Mouse (Mus musculus) c-Kit-positive CD71-positive TER-119-positive erythroid progenitor cells, embryonic 14.5 days (primary cell): ENCODE results near the gene AC141477.1.

Experiments
- DNase-seq: peaks from one replicate; pipeline ENCODE4 v3.0.0-alpha.2; 2013; ENCODE audit warnings: low spot score

Gene AC141477.1

DNA sequence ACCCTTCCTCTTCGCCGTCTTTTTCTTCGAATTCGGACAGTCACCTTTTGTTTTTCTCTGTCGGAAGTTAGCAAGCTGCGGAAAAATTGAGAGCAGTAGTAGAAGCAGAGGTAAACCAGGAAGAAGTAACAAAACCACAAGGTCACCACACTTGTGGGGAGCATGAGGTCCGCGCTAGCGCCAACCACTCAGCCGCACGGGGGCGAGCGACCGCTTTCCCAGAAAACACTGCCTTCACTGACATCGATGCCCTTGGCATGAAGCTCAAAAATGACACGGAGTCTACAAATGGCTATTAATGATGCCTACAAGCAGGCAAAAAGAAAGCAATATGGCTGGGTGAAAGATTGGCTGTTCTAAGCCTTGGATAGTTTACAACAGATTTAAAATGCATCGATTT, at the start of gene AC141477.1:
TSS of gene AC141477.1 (minus strand) at position 164 of the 400 bp plus-strand sequence.
- no peak for DNase-seq

DNA sequence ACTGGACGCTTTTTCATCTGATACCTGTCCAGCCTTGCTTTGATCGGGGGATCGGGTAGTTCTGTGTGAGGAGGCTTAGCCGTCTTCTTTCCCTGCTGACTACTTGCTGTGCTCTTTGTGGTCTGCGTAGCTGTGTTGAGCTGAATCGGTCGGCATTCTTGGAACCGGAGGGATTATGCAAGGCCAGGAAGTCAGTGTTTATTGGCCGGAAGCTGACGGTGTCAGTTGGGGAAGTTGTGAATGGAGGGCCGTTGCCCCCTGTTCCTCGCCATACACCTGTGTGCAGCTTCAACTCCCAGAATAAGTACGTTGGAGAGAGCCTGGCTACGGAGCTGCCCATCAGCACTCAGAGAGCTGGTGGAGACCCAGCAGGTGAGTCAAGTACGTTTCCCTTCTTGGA, 49.0 kb upstream of the AC141477.1 start:
- no peak for DNase-seq

DNA sequence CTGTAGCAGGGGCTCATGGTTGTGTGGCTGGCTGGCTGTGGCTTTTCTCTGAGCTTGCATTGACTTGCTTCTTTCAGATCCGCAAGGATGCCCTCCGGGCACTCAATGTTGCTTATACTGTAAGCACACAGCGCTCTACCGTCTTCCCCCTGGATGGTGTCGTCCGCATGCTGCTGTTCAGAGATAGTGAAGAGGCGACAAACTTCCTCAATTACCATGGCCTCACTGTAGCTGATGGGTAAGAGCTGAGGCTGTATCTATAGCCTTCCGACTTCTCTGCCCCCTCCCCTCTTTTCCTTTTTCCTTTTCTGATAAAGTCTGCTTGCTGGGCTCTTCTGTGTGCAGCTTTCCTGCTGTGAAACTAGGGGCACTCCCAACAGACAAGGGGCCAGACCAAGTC, 48.0 kb upstream of the AC141477.1 start:
- no peak for DNase-seq

- DNase-seq = no peak
These were observed 46.1 kb upstream of the AC141477.1 start for GRCm38 (mm10) chr10:76486302-76486701.

DNA sequence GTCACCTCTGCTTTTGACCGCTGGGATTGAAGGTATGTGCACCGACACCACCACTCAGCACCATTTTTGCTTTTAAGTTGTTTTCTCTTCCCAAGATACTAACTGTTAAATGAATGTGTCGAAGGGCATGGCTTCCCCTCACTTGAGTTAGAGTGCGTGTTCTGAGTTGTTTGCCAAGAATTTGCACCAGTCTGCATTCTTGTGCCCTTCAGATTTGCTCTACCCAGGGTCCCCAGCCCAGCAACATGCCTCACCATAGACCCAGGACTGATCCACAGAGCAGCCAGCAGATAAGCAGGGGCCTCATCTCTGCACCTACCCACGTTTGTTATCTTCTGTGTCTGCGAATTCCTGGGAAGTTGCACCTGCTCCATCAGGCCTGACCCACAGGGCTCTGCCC, 41.2 kb upstream of the AC141477.1 start:
- DNase-seq = no peak

GRCm38 (mm10) chr10:76480851-76481250, 40.6 kb upstream of the AC141477.1 start:
- no peak for DNase-seq

GRCm38 (mm10) chr10:76473759-76474158, 33.5 kb upstream of the AC141477.1 start:
- DNase-seq = no peak

GRCm38 (mm10) chr10:76468203-76469162, 28.2 kb upstream of the AC141477.1 start, which contains the start of the genes Mcm3ap and Ybey:
Gene Mcm3ap (plus strand): TSS chr10:76468927.
Gene Ybey (minus strand): TSS chr10:76469114.
- DNase-seq = peak; percentile 85

DNA sequence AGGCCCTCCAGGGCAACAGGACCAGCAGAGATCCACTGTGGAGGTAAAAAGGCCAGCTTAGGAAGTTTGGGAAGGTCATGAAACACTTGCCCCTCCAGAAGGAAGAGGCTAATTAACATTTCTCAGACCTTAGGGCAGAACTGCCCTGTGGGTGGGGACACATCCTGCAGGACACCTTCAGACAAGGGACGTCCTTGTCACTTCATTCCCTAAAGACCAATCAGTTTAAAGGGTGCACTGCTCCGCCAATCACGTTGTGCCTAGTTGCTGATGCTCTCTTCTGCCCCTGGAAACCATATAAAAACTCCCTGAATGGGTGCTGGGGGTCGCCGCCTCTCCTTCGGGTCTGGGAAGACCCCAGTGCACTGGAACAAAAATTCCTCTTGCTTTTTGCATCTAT, 22.5 kb upstream of the AC141477.1 start:
- DNase-seq = no peak

- no peak for DNase-seq
These were observed 22.1 kb upstream of the AC141477.1 start for GRCm38 (mm10) chr10:76462312-76462711.

GRCm38 (mm10) chr10:76461255-76461654, 21.0 kb upstream of the AC141477.1 start:
- no peak for DNase-seq

DNA sequence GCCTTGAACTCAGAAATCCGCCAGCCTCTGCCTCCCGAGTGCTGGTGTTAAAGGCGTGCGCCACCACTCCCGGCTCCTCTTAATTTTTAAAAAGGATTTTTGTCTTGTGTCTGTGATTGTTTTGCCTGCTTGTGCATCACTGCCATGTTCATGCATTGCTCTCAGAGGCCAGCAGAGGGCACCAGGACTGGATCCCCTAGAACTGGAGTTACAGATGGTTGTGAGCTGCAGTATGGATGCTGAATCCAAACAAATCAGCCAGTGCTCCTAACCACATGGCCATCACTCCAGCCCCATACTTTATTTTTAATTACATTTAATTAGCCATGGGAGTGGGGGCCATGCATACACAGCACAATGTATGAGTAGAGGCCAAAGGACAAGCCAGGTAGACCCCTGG, 15.0 kb upstream of the AC141477.1 start:
- DNase-seq = no peak

GRCm38 (mm10) chr10:76448851-76449250, 8.6 kb upstream of the AC141477.1 start, which contains the start of gene 2610028H24Rik:
Gene 2610028H24Rik (plus strand): TSS chr10:76449081.
- no peak for DNase-seq

GRCm38 (mm10) chr10:76447406-76448229, 7.4 kb upstream of the AC141477.1 start:
- DNase-seq = no peak

- no peak for DNase-seq
These were observed 5.9 kb upstream of the AC141477.1 start for GRCm38 (mm10) chr10:76445996-76446681.

DNA sequence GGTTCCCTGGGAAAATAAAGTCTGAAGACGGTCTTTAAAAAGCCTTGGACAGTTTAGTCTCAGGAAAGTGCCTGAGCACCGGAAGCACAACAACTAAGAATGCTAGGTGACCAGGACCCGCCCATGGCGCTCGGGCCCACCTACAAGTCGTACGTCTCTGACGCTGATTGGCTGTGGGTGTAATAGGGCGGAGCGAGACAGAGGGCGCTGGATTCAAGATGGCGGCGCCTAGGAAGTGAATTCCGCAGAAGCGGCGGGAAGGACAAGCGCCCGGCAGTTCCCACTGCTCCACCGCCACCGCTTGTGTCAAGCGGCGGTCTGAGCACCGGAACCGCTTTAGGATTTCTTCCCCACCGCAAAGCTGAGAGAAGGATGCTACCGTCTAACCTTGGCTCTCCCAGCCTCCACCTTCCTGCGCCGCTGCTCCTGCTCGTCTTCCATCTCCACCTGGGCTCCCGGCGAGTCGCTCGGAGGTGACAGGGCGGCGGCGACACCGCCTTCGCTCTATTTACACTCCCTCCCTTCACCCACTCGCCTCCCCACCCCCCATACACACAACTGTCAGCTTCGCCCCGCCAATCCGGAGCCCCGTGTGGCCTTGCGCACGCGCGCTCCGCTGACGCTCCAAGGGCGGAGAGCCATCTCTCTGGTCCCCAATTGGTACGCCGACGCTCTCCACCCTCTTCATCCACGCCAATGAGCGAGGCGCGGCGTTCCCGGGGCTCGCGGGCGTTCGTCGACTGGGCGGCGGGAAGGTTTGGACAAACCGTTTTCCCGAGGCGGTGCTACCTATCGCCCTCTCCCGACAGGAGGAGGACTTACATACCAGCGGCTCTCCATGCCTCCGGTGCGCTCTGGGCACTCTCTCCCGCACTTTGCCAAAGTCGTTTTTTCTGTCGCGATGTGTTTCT, 2.2 kb upstream of the AC141477.1 start, which contains the start of gene Pcnt:
TSS of gene Pcnt (minus strand) at position 609 of the 911 bp plus-strand sequence.
- DNase-seq = peak; percentile 99

- DNase-seq = no peak
These were observed 945 bp downstream of the AC141477.1 start for GRCm38 (mm10) chr10:76439107-76439890.

GRCm38 (mm10) chr10:76433925-76434324, 6.3 kb downstream of the AC141477.1 start:
- no peak for DNase-seq

DNA sequence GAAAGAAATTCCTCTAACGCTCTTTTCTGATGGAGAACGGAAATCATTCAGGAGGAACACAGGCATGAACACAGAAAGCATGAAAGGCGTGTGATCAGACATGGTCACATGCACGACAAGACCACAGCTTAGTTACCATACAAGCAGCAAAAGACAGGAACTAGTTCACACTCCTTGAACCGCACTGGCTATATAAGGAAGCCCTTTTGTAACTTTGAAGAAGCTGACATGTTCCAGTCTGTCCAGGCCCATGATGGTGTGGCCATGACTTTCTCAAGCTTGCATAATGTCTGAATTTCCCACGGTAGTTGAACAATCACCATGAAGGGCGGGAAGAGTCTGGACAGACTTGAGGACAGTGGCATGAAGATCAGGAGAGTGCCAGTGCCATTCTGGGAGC, 14.6 kb downstream of the AC141477.1 start:
- DNase-seq = no peak

DNA sequence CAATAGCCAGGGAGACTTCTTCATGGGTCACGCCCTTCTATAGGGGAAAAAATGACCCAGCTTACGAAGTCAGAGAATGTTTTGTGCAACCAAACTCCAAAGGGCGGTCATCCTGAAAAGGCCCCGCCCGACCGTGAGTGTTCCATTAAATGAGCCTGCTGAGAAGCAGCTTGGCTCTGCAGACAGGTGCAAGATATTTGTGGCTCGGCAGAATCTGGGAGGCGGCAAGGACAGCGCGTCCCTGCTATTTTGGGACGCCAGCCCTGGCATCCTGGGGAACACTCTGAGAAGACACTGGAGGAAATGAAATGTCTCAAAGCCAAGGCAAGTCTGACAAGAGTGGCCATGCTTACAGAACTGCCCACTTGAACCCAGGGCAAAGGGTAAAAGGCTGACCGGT, 23.4 kb downstream of the AC141477.1 start:
- DNase-seq = no peak
